Mouse (Mus musculus) lung, postnatal 0 days (tissue): Measurements from ENCODE around the gene 9530053A07Rik.

Source experiments
- CTCF ChIP-seq: IDR thresholded peaks from 2 replicates; pipeline ENCODE4 v1.5.1; 2016; ENCODE audit warnings: antibody characterized with exemption, mild to moderate bottlenecking
- EP300 ChIP-seq: IDR thresholded peaks from 2 replicates; pipeline ENCODE4 v1.6.1; 2016; ENCODE audit warnings: antibody characterized with exemption, mild to moderate bottlenecking, control low read depth

DNA sequence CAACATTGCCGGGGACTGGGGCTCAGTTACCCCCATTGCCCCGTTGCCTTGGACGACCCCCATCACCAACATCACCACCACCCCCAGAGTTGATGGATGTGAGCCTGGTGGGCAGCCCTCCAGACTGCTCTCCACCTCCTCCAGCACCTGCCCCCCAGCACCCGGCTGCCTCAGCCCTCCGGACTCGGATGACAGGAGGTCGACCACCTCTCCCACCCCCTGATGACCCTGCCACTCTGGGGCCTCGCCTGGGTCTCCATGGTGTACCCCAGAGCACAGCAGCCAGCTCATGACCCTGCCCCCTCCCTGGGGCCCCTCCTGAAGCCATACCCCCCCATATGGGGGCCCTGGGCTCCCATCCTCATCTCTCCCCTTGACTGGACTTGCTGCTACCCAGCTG, 57.4 kb downstream of the 9530053A07Rik start:
- TF ChIP-seq CTCF = no peak
- TF ChIP-seq EP300 = no peak
